Mouse (Mus musculus) ovary, adult 2 months (tissue): ENCODE measurements around the gene Cdkn1b. TPM values are rescaled to one million over a fixed set of nuclear protein-coding genes. Genes with fewer than 3 reads are reported as not detected.

Source experiments
- polyA plus RNA-seq: library from polyadenylated mRNA; depleted of rRNA; stranded (reverse); fragments of >200 nt; gene quantifications from 2 replicates; pipeline ENCODE4 v1.2.3, GENCODE M21; 2012; rRNA removed

Gene Cdkn1b
- polyA plus RNA-seq = 40.3 and 42.4 TPM in 2 replicates

DNA sequence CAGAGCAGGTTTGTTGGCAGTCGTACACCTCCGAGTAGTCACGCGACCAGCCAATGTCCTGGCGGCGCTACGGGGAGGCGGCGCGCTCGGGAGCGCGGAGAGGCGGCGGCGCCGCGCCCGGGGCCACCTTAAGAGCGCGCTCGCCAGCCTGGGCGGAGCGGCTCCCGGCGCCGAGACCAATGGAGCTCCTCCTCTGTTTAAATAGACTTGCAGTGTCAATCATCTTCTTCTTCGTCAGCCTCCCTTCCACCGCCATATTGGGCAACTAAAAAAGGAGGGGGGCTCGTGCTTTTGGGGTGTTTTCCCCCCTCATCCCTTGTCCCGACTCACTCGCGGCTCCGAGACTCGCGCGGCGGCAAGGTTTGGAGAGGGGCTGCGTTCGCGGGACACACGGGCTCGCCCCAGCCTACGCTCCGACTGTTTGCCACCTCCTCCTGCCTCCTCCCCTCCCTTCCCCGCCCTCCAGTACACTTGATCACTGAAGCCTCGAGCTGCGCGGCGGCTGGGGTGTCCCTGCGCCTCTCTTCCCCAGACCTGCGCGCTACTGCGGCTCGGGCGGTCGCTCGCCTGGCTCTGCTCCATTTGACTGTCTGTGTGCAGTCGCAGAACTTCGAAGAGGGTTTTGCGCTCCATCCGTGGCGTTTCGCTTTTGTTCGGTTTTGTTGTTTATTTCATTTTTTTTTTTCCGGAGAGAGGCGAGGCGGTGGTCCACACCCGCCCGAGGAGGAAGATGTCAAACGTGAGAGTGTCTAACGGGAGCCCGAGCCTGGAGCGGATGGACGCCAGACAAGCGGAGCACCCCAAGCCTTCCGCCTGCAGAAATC, at the start of gene Cdkn1b:
TSS of gene Cdkn1b (plus strand) at position 212 of the 824 bp plus-strand sequence.

DNA sequence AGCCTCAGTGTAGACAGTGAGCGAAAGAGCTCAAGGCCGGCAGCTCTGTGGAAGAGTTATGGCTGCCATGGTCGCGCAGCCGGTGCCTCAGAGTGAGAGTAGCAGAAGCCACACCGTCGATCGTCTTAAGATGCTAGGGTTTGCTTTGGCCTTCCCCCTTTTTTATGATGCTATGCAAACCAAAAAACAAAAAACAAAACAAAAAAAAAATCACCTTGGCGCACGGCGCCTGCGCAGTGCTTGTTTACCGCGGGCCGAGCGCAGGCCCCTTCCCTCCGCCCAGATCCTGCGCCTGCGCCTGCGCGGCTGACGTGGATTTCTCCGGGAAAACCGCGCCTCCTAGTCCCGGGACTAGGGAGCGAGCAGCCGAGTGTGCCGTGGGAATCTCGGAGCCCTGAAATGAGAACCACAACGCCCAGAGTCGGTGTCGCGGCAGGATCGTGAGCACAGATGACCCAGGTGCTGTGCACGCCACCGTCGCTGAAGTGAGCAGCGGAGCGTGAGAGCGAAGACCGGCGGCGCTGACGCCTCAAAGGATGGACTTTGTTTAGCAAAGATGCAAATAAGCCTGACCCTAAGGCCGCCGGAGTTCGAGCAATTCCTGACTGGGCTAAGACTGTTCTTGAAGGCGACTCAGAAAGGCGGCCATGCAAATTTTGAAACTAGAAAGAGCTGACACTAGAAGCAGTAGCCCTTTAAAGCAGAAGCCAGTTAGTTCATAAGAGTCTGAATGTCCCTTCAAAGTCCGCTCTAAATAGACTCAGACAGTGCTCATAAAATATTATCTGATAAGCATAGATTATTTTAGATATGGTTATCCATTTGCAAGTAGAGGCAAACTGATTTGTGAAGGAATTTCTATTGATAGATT, 21.9 kb upstream of the Cdkn1b start, which contains the start of gene Gpr19:
TSS of gene Gpr19 (minus strand) at position 484 of the 871 bp plus-strand sequence.

Other genes with a start within 250 kb of the Cdkn1b start
- 20.9 and 21.1 TPM in 2 replicates for gene Dusp16, start 127.8 kb upstream of the Cdkn1b start, polyA plus RNA-seq
- 6.4 and 6.5 TPM in 2 replicates for gene Crebl2, start 90.2 kb upstream of the Cdkn1b start, polyA plus RNA-seq
- 12.3 and 13.0 TPM in 2 replicates for gene Gpr19, start 21.8 kb upstream of the Cdkn1b start, polyA plus RNA-seq
- gene Apold1, start 61.3 kb downstream of the Cdkn1b start, polyA plus RNA-seq = 2.5 and 4.5 TPM in 2 replicates
- 41.1 and 44.6 TPM in 2 replicates for gene Ddx47, start 91.2 kb downstream of the Cdkn1b start, polyA plus RNA-seq
- gene Gprc5a, start 145.2 kb downstream of the Cdkn1b start, polyA plus RNA-seq = 0.75 and 0.97 TPM in 2 replicates
- gene Gprc5d, start 197.9 kb downstream of the Cdkn1b start, polyA plus RNA-seq = 0.15 TPM in 1 of 2 replicates, not detected in the other